Mouse (Mus musculus) layer of hippocampus, adult 18-20 months (tissue): ENCODE measurements around the gene Ttc7. TPM values are rescaled to one million over a fixed set of nuclear protein-coding genes. Genes with fewer than 3 reads are reported as not detected.

Experiments used
- DNase-seq, 2 experiments: peaks; one replicate each; pipeline ENCODE4 v3.0.0; 2022; ENCODE audit warnings: low spot score in 2 of 2
- long read RNA-seq: library from polyadenylated mRNA; stranded (forward); transcript quantifications from one replicate; pipeline ENCODE4 v2.0.0, GENCODE M21; 2021
- total RNA-seq, 2 experiments: library from RNA; stranded (reverse); gene quantifications; 2 replicates each; pipeline ENCODE4 v1.2.3; 2021

Ttc7 gene
- 1 to 10 TPM; 7.5 to 8.0 TPM for total RNA-seq
- long read RNA-seq, full-length matches to known transcripts: 3 of 8 reads
- long read RNA-seq, partial matches to known transcripts: 1 of 8 reads
- long read RNA-seq, other reads (novel, unspliced or antisense): 4 of 8 reads

GRCm38 (mm10) chr17:87282706-87283053, at the start of gene Ttc7:
Ttc7 (plus strand) TSS chr17:87282886.
- peak; percentile 91 to 94 for DNase-seq

GRCm38 (mm10) chr17:87235019-87235418, 47.7 kb upstream of the Ttc7 start:
- DNase-seq: no peak

GRCm38 (mm10) chr17:87236725-87237650, 45.7 kb upstream of the Ttc7 start:
- DNase-seq: no peak

GRCm38 (mm10) chr17:87237826-87238225, 44.9 kb upstream of the Ttc7 start:
- no peak for DNase-seq

GRCm38 (mm10) chr17:87246103-87246502, 36.6 kb upstream of the Ttc7 start:
- no peak for DNase-seq

- DNase-seq: no peak
These were observed 28.3 kb upstream of the Ttc7 start for GRCm38 (mm10) chr17:87254384-87254783.

- no peak for DNase-seq
These were observed 27.0 kb upstream of the Ttc7 start for GRCm38 (mm10) chr17:87255672-87256071.

- DNase-seq: no peak
These were observed 19.3 kb upstream of the Ttc7 start for GRCm38 (mm10) chr17:87263401-87263800.

GRCm38 (mm10) chr17:87264054-87264830, 18.4 kb upstream of the Ttc7 start:
- DNase-seq: no peak

GRCm38 (mm10) chr17:87264927-87265791, 17.5 kb upstream of the Ttc7 start:
- DNase-seq: no peak

- peak; percentile 82 to 90 for DNase-seq
These were observed 16.9 kb upstream of the Ttc7 start, which contains the start of gene Mcfd2 for GRCm38 (mm10) chr17:87265792-87266186. Mcfd2 (minus strand) TSS chr17:87265935.

GRCm38 (mm10) chr17:87269454-87269853, 13.2 kb upstream of the Ttc7 start:
- DNase-seq: no peak

GRCm38 (mm10) chr17:87275363-87276341, 7.0 kb upstream of the Ttc7 start:
- no peak for DNase-seq

- DNase-seq: peak; percentile 46 to 76
These were observed 530 bp upstream of the Ttc7 start for GRCm38 (mm10) chr17:87282007-87282705.

- no peak for DNase-seq
These were observed 519 bp downstream of the Ttc7 start for GRCm38 (mm10) chr17:87283055-87283754.

- no peak for DNase-seq
These were observed 1.2 kb downstream of the Ttc7 start for GRCm38 (mm10) chr17:87283755-87284481.

- DNase-seq: no peak
These were observed 1.9 kb downstream of the Ttc7 start for GRCm38 (mm10) chr17:87284482-87285040.
